Mouse (Mus musculus) G1E (cell line): ENCODE measurements around the gene Erbb2.

Experiments used
- CTCF ChIP-seq: IDR thresholded peaks from 2 replicates; pipeline ENCODE4 v1.5.1; 2012; ENCODE audit warnings: low read depth, low read length, inconsistent platforms, mixed read lengths
- GATA1 ChIP-seq: IDR thresholded peaks from 2 replicates; pipeline ENCODE4 v1.6.1; 2012; ENCODE audit warnings: borderline replicate concordance, low read length, inconsistent platforms, mixed read lengths
- TAL1 ChIP-seq: conservative IDR thresholded peaks from 2 replicates; pipeline ENCODE4 v1.6.1; 2012; ENCODE audit warnings: low read depth, low read length, inconsistent platforms, mixed read lengths

DNA sequence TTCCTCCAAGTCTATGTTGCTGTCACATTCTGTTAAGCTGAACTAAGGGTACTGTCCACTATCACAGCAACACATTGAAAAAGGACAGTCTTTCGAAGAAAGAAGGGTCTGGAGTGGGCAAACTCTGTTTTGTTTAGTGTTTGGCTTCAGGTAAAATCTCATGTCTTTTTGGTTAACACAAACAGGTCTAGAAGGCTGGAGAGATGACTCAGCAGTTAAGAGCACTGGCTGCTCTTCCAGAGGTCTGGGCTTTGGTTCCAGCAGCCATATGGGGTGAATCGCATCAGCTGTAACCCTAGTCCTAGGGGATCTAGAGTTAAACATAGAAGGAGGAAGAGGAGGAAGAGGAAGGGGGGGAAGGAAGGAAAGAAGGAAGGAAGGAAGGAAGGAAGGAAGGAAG is 73.5 kb downstream of the Erbb2 start:
- TF ChIP-seq CTCF (no peak), TAL1 (no peak), GATA1 (no peak)
